Mouse (Mus musculus): ENCODE results near the gene Cdc14b. TPM values are rescaled to one million over a fixed set of nuclear protein-coding genes. Genes with fewer than 3 reads are reported as not detected.

Cdc14b gene
- polyA plus RNA-seq, 1 experiment from 2014 or later, result 13.4 TPM

DNA sequence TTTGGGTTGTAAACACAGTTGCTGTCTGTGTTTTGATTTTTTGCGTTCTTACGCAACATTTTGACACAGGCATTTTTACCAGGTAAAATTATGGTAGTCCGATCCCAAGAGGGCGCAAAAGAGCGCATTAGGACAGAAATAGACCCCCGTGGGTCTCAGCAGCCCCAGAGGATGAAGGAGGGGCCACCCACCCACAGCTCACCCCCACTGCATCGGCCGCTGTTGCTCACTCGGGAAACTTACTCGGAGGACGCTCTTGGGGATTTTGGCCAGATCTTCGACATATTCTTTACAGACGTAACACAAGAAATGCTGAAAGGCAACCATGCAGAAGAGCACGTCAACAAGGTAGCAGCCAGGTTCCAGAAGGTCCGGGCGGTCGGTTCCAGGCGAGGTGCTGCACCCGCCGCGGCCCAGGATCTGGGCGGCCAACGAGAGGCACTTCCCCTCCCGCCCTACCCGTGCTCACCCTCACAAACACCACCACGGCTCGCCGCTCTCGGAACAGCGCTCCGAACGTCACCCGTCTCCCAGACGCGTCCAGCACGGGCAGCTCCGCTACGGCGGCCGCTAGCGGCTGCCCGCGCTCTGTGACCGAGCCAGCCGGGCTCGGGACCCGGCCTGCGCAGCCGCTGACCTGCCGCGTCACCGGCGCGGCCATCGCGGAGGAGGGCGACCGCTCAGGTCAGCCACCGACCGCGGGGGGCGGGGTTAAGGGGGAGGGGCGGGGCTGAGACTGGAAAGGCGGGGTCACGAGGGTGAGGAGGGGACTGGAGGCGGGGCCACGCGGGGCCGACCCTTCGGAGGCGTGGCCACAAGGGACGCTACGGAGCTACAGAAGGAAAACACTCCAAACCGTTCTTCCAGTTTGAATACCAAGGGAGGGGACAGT lies 37.2 kb upstream of the Cdc14b start, which contains the start of gene Aaed1:
Aaed1 (minus strand) TSS at position 687 of the 892 bp plus-strand sequence.
- H3K4me1 ChIP-seq (ENCODE audit: control insufficient read depth, insufficient read depth, low read length), result 0 out of 2 replicates have a peak, but pooled peaks cover 3% of the 10 kb centered on the region
- H3K4me3 ChIP-seq (ENCODE audit: low read depth, low read length), result peak within 1 kb of the TSS; percentile 70
- ATAC-seq (ENCODE audit: insufficient read depth, low FRiP score, low TSS enrichment), result peak; percentile 92
- DNase-seq (ENCODE audit: low spot score), result peak; percentile 93
- no peaks in the 10 kb centered on the region for H3K9me3 ChIP-seq (ENCODE audit: control insufficient read depth, low read length)
- H3K9ac ChIP-seq (ENCODE audit: low read length), result peak within 1 kb of the TSS; percentile 64
- H3K27ac ChIP-seq (ENCODE audit: low read depth, low read length), result peak within 1 kb of the TSS; percentile 80
- peak within 1 kb of the TSS; percentile 52 for H3K4me2 ChIP-seq (ENCODE audit: low read depth)
- WGBS, result 1% methylated on average over 64 of the region's 74 CpGs
- H3K27me3 ChIP-seq (ENCODE audit: control insufficient read depth, insufficient read depth, low read length), result no peaks in the 10 kb centered on the region
- H3K36me3 ChIP-seq (ENCODE audit: control insufficient read depth, insufficient read depth, low read length), result no peaks in the 10 kb centered on the region

DNA sequence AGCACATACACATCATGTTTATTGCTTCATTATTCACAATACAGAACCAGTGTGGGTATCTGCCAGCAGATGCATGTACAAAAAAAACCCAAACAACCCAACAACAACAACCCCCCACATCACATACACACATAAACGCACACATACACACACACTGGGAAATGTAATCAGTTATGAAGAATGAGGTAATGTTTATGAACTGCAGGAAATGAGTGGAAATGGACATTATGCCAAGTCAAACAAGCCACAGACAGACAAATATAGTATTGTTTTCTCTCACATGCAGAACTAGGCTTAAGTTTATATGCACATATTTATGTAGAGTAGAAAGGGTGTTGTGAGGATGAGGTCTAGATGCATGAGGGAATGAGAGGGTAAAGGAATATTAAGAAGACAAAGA lies 36.2 kb upstream of the Cdc14b start:
- Histone ChIP-seq H3K4me1 (ENCODE audit: control insufficient read depth, insufficient read depth, low read length) (0 out of 2 replicates have a peak, but pooled peaks cover 3% of the 10 kb centered on the region), H3K9me3 (ENCODE audit: control insufficient read depth, low read length) (no peaks in the 10 kb centered on the region), H3K27me3 (ENCODE audit: control insufficient read depth, insufficient read depth, low read length) (no peaks in the 10 kb centered on the region), H3K27ac (ENCODE audit: low read depth, low read length) (no peak overlapping the region), H3K4me3 (ENCODE audit: low read depth, low read length) (no peak overlapping the region), H3K9ac (ENCODE audit: low read length) (no peak overlapping the region), H3K4me2 (ENCODE audit: low read depth) (peak overlapping the region; percentile 52), H3K36me3 (ENCODE audit: control insufficient read depth, insufficient read depth, low read length) (no peaks in the 10 kb centered on the region)
- no peak for DNase-seq (ENCODE audit: low spot score)
- WGBS, result 95% methylated on average over 1 of the region's 1 CpGs
- ATAC-seq (ENCODE audit: insufficient read depth, low FRiP score, low TSS enrichment), result no peak

- 0 out of 2 replicates have a peak, but pooled peaks cover 3% of the 10 kb centered on the region for H3K4me1 ChIP-seq (ENCODE audit: control insufficient read depth, insufficient read depth, low read length)
- H3K4me3 ChIP-seq (ENCODE audit: low read depth, low read length), result no peak overlapping the region
- H3K27ac ChIP-seq (ENCODE audit: low read depth, low read length), result no peak overlapping the region
- DNase-seq (ENCODE audit: low spot score) (no peak), ATAC-seq (ENCODE audit: insufficient read depth, low FRiP score, low TSS enrichment) (no peak)
- 85% methylated on average over 6 of the region's 6 CpGs for WGBS
- no peak overlapping the region for H3K4me2 ChIP-seq (ENCODE audit: low read depth)
- H3K9ac ChIP-seq (ENCODE audit: low read length), result no peak overlapping the region
- H3K9me3 ChIP-seq (ENCODE audit: control insufficient read depth, low read length), result no peaks in the 10 kb centered on the region
- H3K36me3 ChIP-seq (ENCODE audit: control insufficient read depth, insufficient read depth, low read length), result no peaks in the 10 kb centered on the region
- H3K27me3 ChIP-seq (ENCODE audit: control insufficient read depth, insufficient read depth, low read length), result no peaks in the 10 kb centered on the region
Observed at GRCm38 (mm10) chr13:64310585-64310984, 35.5 kb upstream of the Cdc14b start.

DNA sequence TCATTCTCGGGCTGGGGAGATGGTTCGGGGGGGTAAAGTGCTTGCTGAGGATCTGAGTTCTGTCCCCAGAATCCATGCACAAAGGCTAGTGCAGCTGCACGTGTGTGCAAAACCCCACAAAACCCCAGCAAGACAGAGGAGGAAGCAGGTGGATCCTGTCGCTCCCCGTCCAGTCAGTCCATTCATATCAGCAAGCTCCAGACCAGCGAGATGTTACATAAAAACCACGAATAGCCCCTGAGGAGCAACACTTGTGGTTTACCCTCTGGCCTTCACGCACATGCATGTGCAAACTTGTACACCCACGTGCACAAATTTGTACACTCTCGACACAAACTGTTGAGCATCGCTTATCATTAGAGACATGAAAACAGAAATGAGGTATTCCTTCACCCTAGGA lies 34.8 kb upstream of the Cdc14b start:
- 88% methylated on average over 11 of the region's 11 CpGs for WGBS
- Histone ChIP-seq H3K9ac (ENCODE audit: low read length) (no peak overlapping the region), H3K4me3 (ENCODE audit: low read depth, low read length) (no peak overlapping the region), H3K9me3 (ENCODE audit: control insufficient read depth, low read length) (no peaks in the 10 kb centered on the region), H3K36me3 (ENCODE audit: control insufficient read depth, insufficient read depth, low read length) (no peaks in the 10 kb centered on the region), H3K27me3 (ENCODE audit: control insufficient read depth, insufficient read depth, low read length) (no peaks in the 10 kb centered on the region), H3K4me2 (ENCODE audit: low read depth) (no peak overlapping the region), H3K4me1 (ENCODE audit: control insufficient read depth, insufficient read depth, low read length) (0 out of 2 replicates have a peak, but pooled peaks cover 3% of the 10 kb centered on the region), H3K27ac (ENCODE audit: low read depth, low read length) (no peak overlapping the region)
- DNase-seq (ENCODE audit: low spot score), result no peak
- ATAC-seq (ENCODE audit: insufficient read depth, low FRiP score, low TSS enrichment), result no peak

DNA sequence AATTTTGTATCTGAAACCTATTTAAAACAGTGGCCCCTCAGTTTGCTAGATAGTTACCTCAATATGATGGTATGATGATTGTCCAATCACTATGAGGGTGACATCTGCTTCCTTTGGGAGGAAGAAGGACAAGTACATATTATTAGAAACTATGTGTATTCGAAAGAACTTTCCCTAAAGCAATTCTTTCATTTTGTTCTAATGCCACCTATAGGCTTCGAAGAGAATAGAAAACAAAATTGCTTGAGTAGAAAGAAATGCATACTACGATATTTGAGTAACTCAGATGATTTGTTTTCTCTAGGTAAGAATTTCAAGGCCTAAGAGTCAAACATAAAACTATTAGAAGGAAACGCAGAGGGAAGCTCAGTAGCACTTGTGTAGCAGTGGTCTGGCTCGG lies 33.9 kb upstream of the Cdc14b start:
- ATAC-seq (ENCODE audit: insufficient read depth, low FRiP score, low TSS enrichment) (no peak), DNase-seq (ENCODE audit: low spot score) (no peak)
- WGBS, result 80% methylated on average over 5 of the region's 5 CpGs
- no peaks in the 10 kb centered on the region for H3K36me3 ChIP-seq (ENCODE audit: control insufficient read depth, insufficient read depth, low read length)
- no peaks in the 10 kb centered on the region for H3K27me3 ChIP-seq (ENCODE audit: control insufficient read depth, insufficient read depth, low read length)
- H3K4me2 ChIP-seq (ENCODE audit: low read depth), result no peak overlapping the region
- H3K4me3 ChIP-seq (ENCODE audit: low read depth, low read length), result no peak overlapping the region
- H3K9ac ChIP-seq (ENCODE audit: low read length), result no peak overlapping the region
- H3K27ac ChIP-seq (ENCODE audit: low read depth, low read length), result no peak overlapping the region
- no peaks in the 10 kb centered on the region for H3K9me3 ChIP-seq (ENCODE audit: control insufficient read depth, low read length)
- H3K4me1 ChIP-seq (ENCODE audit: control insufficient read depth, insufficient read depth, low read length), result 0 out of 2 replicates have a peak, but pooled peaks cover 3% of the 10 kb centered on the region

DNA sequence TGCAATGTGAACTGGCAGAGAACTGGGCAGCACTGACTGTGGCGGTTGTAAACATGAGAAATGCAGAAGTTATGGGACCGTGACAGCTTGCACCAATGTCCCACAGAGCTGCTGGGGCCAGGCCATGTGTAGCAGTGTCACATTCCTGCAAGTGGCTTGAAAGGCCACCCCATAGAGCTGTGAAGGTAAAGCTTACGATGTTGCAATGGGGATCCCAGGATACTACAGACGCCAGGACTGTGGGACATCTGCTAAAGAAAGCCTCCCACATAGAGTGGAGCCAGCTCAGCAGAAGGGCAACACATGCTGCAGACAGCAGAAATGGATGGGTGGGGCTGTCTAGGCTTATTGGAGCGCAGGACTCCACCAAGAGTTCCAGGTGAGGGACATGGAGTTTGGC lies 32.4 kb upstream of the Cdc14b start:
- Histone ChIP-seq H3K4me3 (ENCODE audit: low read depth, low read length) (no peak overlapping the region), H3K4me1 (ENCODE audit: control insufficient read depth, insufficient read depth, low read length) (0 out of 2 replicates have a peak, but pooled peaks cover 3% of the 10 kb centered on the region), H3K4me2 (ENCODE audit: low read depth) (no peak overlapping the region), H3K9me3 (ENCODE audit: control insufficient read depth, low read length) (no peaks in the 10 kb centered on the region), H3K9ac (ENCODE audit: low read length) (no peak overlapping the region), H3K27me3 (ENCODE audit: control insufficient read depth, insufficient read depth, low read length) (no peaks in the 10 kb centered on the region), H3K36me3 (ENCODE audit: control insufficient read depth, insufficient read depth, low read length) (no peaks in the 10 kb centered on the region), H3K27ac (ENCODE audit: low read depth, low read length) (no peak overlapping the region)
- ATAC-seq (ENCODE audit: insufficient read depth, low FRiP score, low TSS enrichment), result no peak
- WGBS, result 89% methylated on average over 5 of the region's 5 CpGs
- DNase-seq (ENCODE audit: low spot score), result no peak

- no peak for ATAC-seq (ENCODE audit: insufficient read depth, low FRiP score, low TSS enrichment)
Observed at GRCm38 (mm10) chr13:64306078-64306477, 31.0 kb upstream of the Cdc14b start.

DNA sequence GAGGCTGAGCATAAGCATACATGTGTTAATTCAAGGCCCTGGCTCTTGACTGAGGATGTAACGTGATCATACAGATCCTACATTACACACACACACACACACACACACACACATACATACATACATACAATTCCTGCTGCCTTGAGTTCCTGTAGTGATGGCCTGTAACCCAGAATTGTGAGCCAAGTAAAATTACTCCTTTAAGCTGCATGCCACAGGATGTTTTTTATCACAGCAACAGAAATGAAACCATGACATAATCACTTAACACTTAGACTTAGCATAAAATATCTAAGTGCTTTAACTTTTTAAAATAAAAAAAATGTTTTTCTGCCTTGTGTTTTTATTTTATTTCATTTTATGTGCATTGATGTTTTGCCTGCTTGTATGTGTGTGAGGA lies 24.0 kb upstream of the Cdc14b start:
- H3K4me3 ChIP-seq (ENCODE audit: low read depth, low read length), result no peak overlapping the region
- H3K4me2 ChIP-seq (ENCODE audit: low read depth), result no peak overlapping the region
- no peaks in the 10 kb centered on the region for H3K36me3 ChIP-seq (ENCODE audit: control insufficient read depth, insufficient read depth, low read length)
- H3K9me3 ChIP-seq (ENCODE audit: control insufficient read depth, low read length), result no peaks in the 10 kb centered on the region
- H3K9ac ChIP-seq (ENCODE audit: low read length), result no peak overlapping the region
- H3K27ac ChIP-seq (ENCODE audit: low read depth, low read length), result no peak overlapping the region
- H3K4me1 ChIP-seq (ENCODE audit: control insufficient read depth, insufficient read depth, low read length), result no peaks in the 10 kb centered on the region
- no peak for ATAC-seq (ENCODE audit: insufficient read depth, low FRiP score, low TSS enrichment)
- no peak for DNase-seq (ENCODE audit: low spot score)
- WGBS, result 100% methylated on average over 1 of the region's 1 CpGs
- H3K27me3 ChIP-seq (ENCODE audit: control insufficient read depth, insufficient read depth, low read length), result no peaks in the 10 kb centered on the region

More at GRCm38 (mm10) chr13:64306078-64306477, 31.0 kb upstream of the Cdc14b start:
- H3K9ac ChIP-seq (ENCODE audit: low read length), result no peak overlapping the region
- no peak overlapping the region for H3K27ac ChIP-seq (ENCODE audit: low read depth, low read length)
- no peaks in the 10 kb centered on the region for H3K27me3 ChIP-seq (ENCODE audit: control insufficient read depth, insufficient read depth, low read length)
- no peaks in the 10 kb centered on the region for H3K36me3 ChIP-seq (ENCODE audit: control insufficient read depth, insufficient read depth, low read length)
- H3K4me1 ChIP-seq (ENCODE audit: control insufficient read depth, insufficient read depth, low read length), result no peaks in the 10 kb centered on the region
- WGBS, result 83% methylated on average over 3 of the region's 3 CpGs
- H3K4me3 ChIP-seq (ENCODE audit: low read depth, low read length), result no peak overlapping the region
- peak; percentile 54 for DNase-seq (ENCODE audit: low spot score)
- no peak overlapping the region for H3K4me2 ChIP-seq (ENCODE audit: low read depth)
- H3K9me3 ChIP-seq (ENCODE audit: control insufficient read depth, low read length), result no peaks in the 10 kb centered on the region

GRCm38 (mm10) chr13:64286791-64287190 lies 11.7 kb upstream of the Cdc14b start:
- Histone ChIP-seq H3K9me3 (ENCODE audit: control insufficient read depth, low read length) (0 out of 2 replicates have a peak, but pooled peaks cover 2% of the 10 kb centered on the region), H3K4me2 (ENCODE audit: low read depth) (no peak overlapping the region), H3K4me1 (ENCODE audit: control insufficient read depth, insufficient read depth, low read length) (no peaks in the 10 kb centered on the region), H3K27ac (ENCODE audit: low read depth, low read length) (no peak overlapping the region), H3K4me3 (ENCODE audit: low read depth, low read length) (no peak overlapping the region), H3K9ac (ENCODE audit: low read length) (no peak overlapping the region), H3K36me3 (ENCODE audit: control insufficient read depth, insufficient read depth, low read length) (no peaks in the 10 kb centered on the region), H3K27me3 (ENCODE audit: control insufficient read depth, insufficient read depth, low read length) (no peaks in the 10 kb centered on the region)
- WGBS, result 53% methylated on average over 4 of the region's 4 CpGs
- no peak for DNase-seq (ENCODE audit: low spot score)
- no peak for ATAC-seq (ENCODE audit: insufficient read depth, low FRiP score, low TSS enrichment)

All from neural tube, embryonic 11.5 days (tissue).